Mouse (Mus musculus) lung, adult 2 months (tissue): Measurements from ENCODE around the gene Smarcad1.
"Not testable (repeated sequence)": the region's sequence is repeated elsewhere in the genome, so short reads cannot be mapped to it uniquely, and the experiment has no call there.

Source experiments
- CTCF ChIP-seq: fragments of 200-500 bp; IDR thresholded peaks from 2 replicates; pipeline ENCODE4 v1.5.1; 2011; ENCODE audit warnings: mild to moderate bottlenecking, low read length, control low read depth; ENCODE audit not compliant: insufficient read depth
- POLR2A ChIP-seq: fragments of 200-500 bp; IDR thresholded peaks from 2 replicates; pipeline ENCODE4 v1.6.1; 2011; ENCODE audit warnings: low read depth, mild to moderate bottlenecking, control low read depth, low read length, borderline replicate concordance; ENCODE audit errors: extremely low read depth

- not testable (repeated sequence) for TF ChIP-seq CTCF, POLR2A
Measured at GRCm38 (mm10) chr6:65057137-65057536, 14.8 kb downstream of the Smarcad1 start.
